Mouse (Mus musculus) forebrain, embryonic 13.5 days (tissue): Measurements from ENCODE around the gene Krtap17-1. TPM values are rescaled to one million over a fixed set of nuclear protein-coding genes. Genes with fewer than 3 reads are reported as not detected.

Experiments used
- ATAC-seq: fragments of 200-750 bp; cut with Nextera tagmentation; 2 replicates; pipeline ENCODE4 v1.8.0; 2017
- H3K27ac ChIP-seq: fragments of 300-500 bp; sonication (generic); 2 replicates; pipeline ENCODE4 v1.5.1; 2015; ENCODE audit warnings: inconsistent platforms, mild to moderate bottlenecking, moderate library complexity
- H3K27me3 ChIP-seq: fragments of 300-500 bp; sonication (generic); 2 replicates; pipeline ENCODE4 v1.6.1; 2015; ENCODE audit warnings: mild to moderate bottlenecking, inconsistent platforms
- H3K36me3 ChIP-seq: fragments of 300-500 bp; sonication (generic); 2 replicates; pipeline ENCODE4 v1.6.1; 2015; ENCODE audit warnings: mild to moderate bottlenecking, inconsistent platforms; ENCODE audit not compliant: poor library complexity, severe bottlenecking
- H3K4me1 ChIP-seq: fragments of 300-500 bp; sonication (generic); 2 replicates; pipeline ENCODE4 v1.6.1; 2015; ENCODE audit warnings: inconsistent platforms
- H3K4me2 ChIP-seq: fragments of 300-500 bp; sonication (generic); 2 replicates; pipeline ENCODE4 v1.6.1; 2015; ENCODE audit warnings: inconsistent platforms, mild to moderate bottlenecking, moderate library complexity
- H3K4me3 ChIP-seq: fragments of 300-500 bp; sonication (generic); 2 replicates; pipeline ENCODE4 v1.5.1; 2015; ENCODE audit warnings: mild to moderate bottlenecking, inconsistent platforms
- H3K9ac ChIP-seq: fragments of 300-500 bp; sonication (generic); 2 replicates; pipeline ENCODE4 v1.6.1; 2015; ENCODE audit warnings: mild to moderate bottlenecking, inconsistent platforms
- H3K9me3 ChIP-seq: fragments of 300-500 bp; sonication (generic); replicated peaks from 2 replicates; pipeline ENCODE4 v1.6.1; 2016; ENCODE audit warnings: inconsistent platforms
- WGBS: fragments of 180-500 bp; shearing (Covaris S2); methylation state at CpG from one replicate; pipeline ENCODE4 v1.1.7; 2015; 5-methylcytosine and 5-hydroxymethylcytosine counted together
- polyA plus RNA-seq: library from polyadenylated mRNA; unstranded; fragments of >200 nt; fragmentation: Nextera tagmentation; extraction: Ambion mirVana; gene quantifications from 2 replicates; pipeline ENCODE4 v1.2.1, GENCODE M21; 2015

The Krtap17-1 gene
- polyA plus RNA-seq, 1 experiment from 2014 or later: not detected

DNA sequence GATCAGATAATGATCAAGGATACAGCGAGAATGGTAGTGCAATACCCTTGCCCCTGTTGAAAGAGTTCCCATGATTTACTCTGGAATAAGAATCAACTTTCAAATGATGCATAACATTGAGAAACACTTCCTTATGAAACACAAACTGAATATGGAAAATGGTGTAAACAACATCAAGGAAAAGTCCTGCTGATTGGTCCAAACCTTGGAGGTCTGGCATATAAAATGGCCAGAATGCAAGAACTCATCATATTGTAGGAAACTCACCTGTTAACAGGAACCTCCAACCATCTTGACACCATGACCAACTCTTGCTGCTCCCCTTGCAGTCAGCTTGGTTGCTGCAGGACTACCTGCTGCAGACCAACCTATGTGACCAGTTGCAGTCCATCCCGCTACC is 45.6 kb downstream of the Krtap17-1 start, which contains the start of gene Krtap9-5:
Gene Krtap9-5, plus strand, starts transcription at position 301 of the 400 bp plus-strand sequence.
- no peaks in the 10 kb centered on the region for H3K9me3 ChIP-seq
- no peak within 1 kb of the TSS for H3K9ac ChIP-seq
- no peak within 1 kb of the TSS for H3K4me2 ChIP-seq
- H3K27me3 ChIP-seq: no peaks in the 10 kb centered on the region
- peak within 1 kb of the TSS; percentile 44; the same call in 1 of the 2 replicates for H3K27ac ChIP-seq
- no peak within 1 kb of the TSS for H3K4me3 ChIP-seq
- H3K36me3 ChIP-seq: no peaks in the 10 kb centered on the region
- ATAC-seq: no peak
- 0 out of 2 replicates have a peak, but pooled peaks cover 6% of the 10 kb centered on the region for H3K4me1 ChIP-seq
- 94% methylated on average over 2 of the region's 2 CpGs for WGBS

Other genes starting within 250 kb of the Krtap17-1 start
- not detected in 2 replicates for gene Gm11595, start 221.1 kb downstream of the Krtap17-1 start, polyA plus RNA-seq
- not detected in 2 replicates for gene Krtap4-8, start 213.3 kb downstream of the Krtap17-1 start, polyA plus RNA-seq
- not detected in 2 replicates for gene Krtap4-9, start 208.8 kb downstream of the Krtap17-1 start, polyA plus RNA-seq
- not detected in 2 replicates for gene Gm11596, start 200.5 kb downstream of the Krtap17-1 start, polyA plus RNA-seq
- not detected in 2 replicates for gene Gm11569, start 195.1 kb downstream of the Krtap17-1 start, polyA plus RNA-seq
- not detected in 2 replicates for gene Gm11554, start 189.5 kb downstream of the Krtap17-1 start, polyA plus RNA-seq
- not detected in 2 replicates for gene Krtap4-13, start 184.1 kb downstream of the Krtap17-1 start, polyA plus RNA-seq
- not detected in 2 replicates for gene Gm11564, start 178.3 kb downstream of the Krtap17-1 start, polyA plus RNA-seq
- gene 2300003K06Rik, start 155.9 kb downstream of the Krtap17-1 start, polyA plus RNA-seq: not detected in 2 replicates
- not detected in 2 replicates for gene Krtap4-16, start 142.4 kb downstream of the Krtap17-1 start, polyA plus RNA-seq
- gene Gm11568, start 136.1 kb downstream of the Krtap17-1 start, polyA plus RNA-seq: not detected in 2 replicates
- gene Gm11559, start 129.5 kb downstream of the Krtap17-1 start, polyA plus RNA-seq: not detected in 2 replicates
- not detected in 2 replicates for gene Krtap9-1, start 120.6 kb downstream of the Krtap17-1 start, polyA plus RNA-seq
- not detected in 2 replicates for gene Gm11567, start 114.8 kb downstream of the Krtap17-1 start, polyA plus RNA-seq
- not detected in 2 replicates for gene Krtap31-1, start 86.1 kb downstream of the Krtap17-1 start, polyA plus RNA-seq
- not detected in 2 replicates for gene Gm11565, start 79.2 kb downstream of the Krtap17-1 start, polyA plus RNA-seq
- not detected in 2 replicates for gene Krtap31-2, start 57.7 kb downstream of the Krtap17-1 start, polyA plus RNA-seq
- gene Krtap9-5, start 45.5 kb downstream of the Krtap17-1 start, polyA plus RNA-seq: not detected in 2 replicates
- gene Krtap29-1, start 14.9 kb downstream of the Krtap17-1 start, polyA plus RNA-seq: not detected in 2 replicates
- not detected in 2 replicates for gene Krtap16-1, start 7.4 kb downstream of the Krtap17-1 start, polyA plus RNA-seq
- not detected in 2 replicates for gene Krt33a, start 22.2 kb upstream of the Krtap17-1 start, polyA plus RNA-seq
- gene Krt33b, start 35.9 kb upstream of the Krtap17-1 start, polyA plus RNA-seq: not detected in 2 replicates
- gene Krt34, start 47.6 kb upstream of the Krtap17-1 start, polyA plus RNA-seq: not detected in 2 replicates
- gene Krt31, start 56.6 kb upstream of the Krtap17-1 start, polyA plus RNA-seq: not detected in 2 replicates
- gene Krt32, start 94.2 kb upstream of the Krtap17-1 start, polyA plus RNA-seq: not detected in 2 replicates
- not detected in 2 replicates for gene Krt35, start 102.2 kb upstream of the Krtap17-1 start, polyA plus RNA-seq
- gene Krt36, start 111.6 kb upstream of the Krtap17-1 start, polyA plus RNA-seq: not detected in 2 replicates
- gene Krt13, start 127.6 kb upstream of the Krtap17-1 start, polyA plus RNA-seq: not detected in 2 replicates
- gene Krt15, start 141.9 kb upstream of the Krtap17-1 start, polyA plus RNA-seq: 0.34 and 0.35 TPM in 2 replicates
- gene Krt19, start 154.7 kb upstream of the Krtap17-1 start, polyA plus RNA-seq: 0.23 and 0.49 TPM in 2 replicates
- gene Krt9, start 199.3 kb upstream of the Krtap17-1 start, polyA plus RNA-seq: not detected in 2 replicates
- 0.13 and 0.38 TPM in 2 replicates for gene Krt14, start 213.6 kb upstream of the Krtap17-1 start, polyA plus RNA-seq